Mouse (Mus musculus): ENCODE measurements around the gene Tctex1d2.
A peak's percentile ranks its signal among the peaks of the same experiment; 100 is the strongest.

Gene Tctex1d2

DNA sequence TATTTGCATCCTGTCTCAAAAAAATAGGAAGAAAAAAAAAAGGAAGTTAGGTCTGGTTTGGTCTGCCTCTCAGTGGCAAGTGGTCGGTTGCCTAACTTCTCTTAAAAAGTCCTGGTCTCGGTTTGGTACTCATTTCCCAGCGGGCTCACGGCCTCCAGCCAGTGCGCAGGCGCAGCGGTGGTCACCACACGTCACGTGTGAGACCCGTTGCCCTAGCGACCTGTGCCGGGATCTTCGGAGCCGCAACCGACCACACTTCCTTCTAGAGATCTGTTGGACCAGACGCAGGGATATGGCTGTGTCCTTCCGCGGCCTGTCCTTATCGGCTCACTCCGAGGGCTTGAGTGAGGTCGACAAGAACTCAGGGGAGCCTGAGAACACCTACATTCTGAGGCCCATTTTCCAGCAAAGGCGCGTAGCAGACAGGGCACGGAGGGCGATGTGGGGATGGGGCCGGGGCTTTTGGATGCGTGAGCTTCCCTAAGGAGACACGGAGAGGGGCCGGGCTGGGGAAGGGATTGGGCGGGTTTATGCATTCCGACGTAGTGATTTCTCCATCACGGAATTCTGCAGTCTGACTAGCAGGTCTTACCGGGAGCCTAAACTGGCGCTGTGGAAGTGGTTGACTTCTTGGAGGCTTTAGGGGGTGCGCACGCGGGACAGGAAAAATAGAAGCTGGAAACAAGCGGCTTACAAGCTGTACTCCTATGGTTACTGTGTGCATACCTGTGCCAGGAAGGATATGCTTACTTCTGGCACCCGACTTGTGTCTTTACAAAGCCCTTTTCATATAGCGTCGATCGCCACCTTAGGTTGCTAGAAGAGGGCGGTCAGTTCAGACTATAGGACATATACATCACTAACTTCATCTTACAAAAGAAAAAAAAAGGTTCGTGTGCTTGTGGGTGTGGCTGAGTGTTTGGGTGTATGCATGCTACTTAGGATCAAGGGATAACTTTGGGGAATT, at the start of gene Tctex1d2:
Tctex1d2 (plus strand) TSS at position 186 of the 967 bp plus-strand sequence.
- peak; percentile 88 for DNase-seq (ENCODE audit: low read depth, low spot score)

DNA sequence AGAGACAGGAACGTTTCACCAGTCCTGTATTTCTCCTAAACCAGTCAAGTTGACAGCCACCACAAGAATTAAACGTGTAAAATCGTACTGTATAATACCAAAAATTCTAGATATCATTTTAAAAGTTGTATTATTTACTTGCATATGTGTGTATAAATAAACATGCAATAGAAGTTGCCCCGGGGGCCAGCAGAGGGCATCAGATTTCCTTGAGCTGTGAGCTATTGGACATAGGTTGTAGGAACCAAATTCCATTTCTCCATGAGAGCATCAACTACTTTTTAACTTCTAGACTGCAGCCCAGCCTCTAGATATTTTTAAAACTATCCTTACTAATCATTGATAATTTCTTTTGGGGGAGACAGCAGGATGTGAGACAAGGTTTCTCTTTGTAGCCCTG, 48.2 kb upstream of the Tctex1d2 start:
- no peak for DNase-seq (ENCODE audit: low read depth, low spot score)

DNA sequence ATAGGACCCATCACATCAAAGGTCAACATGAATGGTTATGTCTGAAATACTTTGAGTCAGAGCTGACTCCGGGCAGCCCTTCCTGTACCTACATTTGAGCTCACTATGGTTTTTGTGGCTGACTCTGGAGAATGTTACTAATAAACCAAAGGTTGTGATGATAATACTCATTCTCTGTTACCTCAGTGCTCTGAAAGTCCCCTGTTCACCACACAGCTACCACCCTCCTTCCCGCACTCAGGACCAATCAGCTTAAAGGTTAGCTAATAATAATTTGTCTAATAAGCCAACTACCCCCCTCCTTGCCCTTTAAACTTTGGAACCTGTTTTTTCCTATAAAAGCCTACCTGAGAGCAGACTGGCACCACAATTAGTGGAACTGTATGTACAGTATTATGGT, 39.9 kb upstream of the Tctex1d2 start:
- DNase-seq (ENCODE audit: low read depth, low spot score): no peak

DNA sequence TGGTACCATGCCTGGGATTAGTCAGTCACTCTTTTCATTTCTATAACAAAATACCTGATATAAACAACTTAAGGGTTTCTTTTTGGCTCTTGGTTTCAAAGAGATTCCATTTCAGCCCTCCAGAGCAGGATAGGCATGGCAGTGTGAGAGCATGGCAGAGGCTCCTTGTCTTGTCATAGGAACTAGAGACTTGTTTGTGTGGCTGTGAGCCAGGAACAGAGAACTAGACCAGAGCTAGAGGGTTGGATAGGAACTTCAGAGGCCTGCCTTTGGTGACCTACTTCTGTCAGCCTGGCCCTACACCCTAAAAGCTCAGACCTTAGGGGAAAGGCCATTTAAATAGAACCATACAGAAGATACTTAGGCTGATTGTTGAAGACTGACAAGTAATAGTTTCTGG, 36.6 kb upstream of the Tctex1d2 start:
- DNase-seq (ENCODE audit: low read depth, low spot score): no peak

DNA sequence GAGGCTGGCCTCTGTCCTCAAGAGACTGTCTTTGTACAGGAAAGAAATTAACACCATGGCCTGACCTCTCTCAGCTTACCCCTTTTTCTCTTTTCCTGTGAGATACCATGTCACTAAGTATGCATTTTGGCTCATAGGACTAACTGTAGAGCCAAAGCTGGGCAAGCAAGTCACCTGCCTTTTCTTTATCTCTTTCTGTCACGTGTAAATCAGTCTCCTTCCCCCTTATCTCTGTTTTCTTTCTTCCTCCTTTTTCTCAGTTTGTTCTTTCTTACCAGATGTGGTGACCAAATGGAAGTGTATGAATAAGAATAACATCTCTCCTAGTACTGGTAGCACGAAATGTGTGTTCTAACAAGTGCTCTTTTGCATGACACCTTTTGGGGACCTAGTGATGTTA, 34.6 kb upstream of the Tctex1d2 start:
- no peak for DNase-seq (ENCODE audit: low read depth, low spot score)

DNA sequence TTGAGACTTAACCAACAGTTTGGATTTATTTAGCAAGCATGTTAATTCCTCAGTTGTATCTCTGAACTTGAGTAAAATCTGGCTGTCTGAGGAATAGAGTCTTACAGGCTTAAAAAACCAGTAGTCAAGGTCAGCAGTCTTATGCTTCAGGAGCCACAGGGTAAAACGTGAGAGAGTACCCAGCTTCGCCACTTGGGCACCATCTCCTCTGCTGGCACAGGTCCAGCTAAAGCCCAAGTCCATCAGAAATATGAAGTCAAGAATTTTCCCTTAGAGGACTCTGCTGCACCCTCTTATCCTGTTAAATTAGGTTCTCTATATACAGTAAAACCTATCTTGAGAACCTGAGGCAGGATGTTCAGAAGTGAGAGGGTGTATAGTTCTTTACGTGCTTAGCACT, 32.7 kb upstream of the Tctex1d2 start:
- DNase-seq (ENCODE audit: low read depth, low spot score): no peak

DNA sequence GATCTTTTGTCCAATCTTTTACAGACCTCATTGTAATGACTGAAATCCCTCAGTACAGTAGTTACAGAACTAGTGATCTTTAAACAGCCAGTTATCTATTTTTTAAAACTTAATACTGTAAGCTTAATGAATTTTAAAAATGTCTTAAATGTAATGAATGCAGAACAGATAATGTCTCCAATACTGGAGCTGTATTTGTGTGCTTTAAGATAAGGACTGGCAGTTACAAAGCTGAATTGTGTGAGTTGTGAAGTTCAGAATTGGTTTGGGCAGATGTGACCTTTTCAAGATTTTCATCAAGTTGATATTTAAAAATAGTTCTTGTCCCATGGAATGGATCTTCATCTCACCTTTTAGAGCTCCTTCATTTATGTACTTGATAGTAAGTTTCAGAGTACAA, 30.5 kb upstream of the Tctex1d2 start:
- DNase-seq (ENCODE audit: low read depth, low spot score): no peak

DNA sequence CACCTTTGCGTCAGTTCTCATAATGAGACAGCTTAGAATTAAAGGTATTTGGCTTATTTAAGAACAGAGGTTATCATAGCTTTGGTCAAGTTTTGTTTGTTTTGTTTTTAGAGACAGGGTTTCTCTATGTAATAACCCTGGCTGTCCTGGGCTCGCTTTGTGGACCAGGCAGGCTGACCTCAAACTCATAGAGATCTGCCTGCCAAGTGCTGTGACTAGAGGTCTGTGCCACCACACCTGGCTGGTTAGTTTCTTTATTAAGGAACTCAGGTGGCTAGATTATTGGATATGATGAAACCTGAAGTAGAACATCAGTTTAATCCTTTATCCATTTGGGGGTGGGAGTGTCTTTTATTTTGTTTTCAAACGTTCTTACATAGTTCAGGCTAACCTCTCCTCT, 29.7 kb upstream of the Tctex1d2 start:
- DNase-seq (ENCODE audit: low read depth, low spot score): no peak

DNA sequence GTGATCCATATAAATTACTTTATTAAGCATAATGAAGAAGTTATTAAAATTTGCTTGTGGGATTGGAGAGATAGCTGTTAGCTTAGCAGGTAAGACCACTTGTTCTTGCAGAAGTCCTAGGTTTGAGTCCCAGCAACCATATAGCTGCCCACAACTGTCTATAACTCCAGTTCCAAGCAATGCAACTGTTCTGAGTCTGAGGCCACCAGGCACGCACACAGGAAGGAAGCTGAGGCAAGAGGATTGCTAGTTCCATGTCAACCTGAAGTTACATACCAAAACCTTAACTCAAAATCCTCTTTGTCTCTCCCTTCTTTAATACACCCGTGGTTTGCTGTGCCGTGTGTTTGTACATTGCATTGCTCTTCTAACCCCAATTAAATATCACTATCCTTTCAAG, 28.6 kb upstream of the Tctex1d2 start:
- no peak for DNase-seq (ENCODE audit: low read depth, low spot score)

DNA sequence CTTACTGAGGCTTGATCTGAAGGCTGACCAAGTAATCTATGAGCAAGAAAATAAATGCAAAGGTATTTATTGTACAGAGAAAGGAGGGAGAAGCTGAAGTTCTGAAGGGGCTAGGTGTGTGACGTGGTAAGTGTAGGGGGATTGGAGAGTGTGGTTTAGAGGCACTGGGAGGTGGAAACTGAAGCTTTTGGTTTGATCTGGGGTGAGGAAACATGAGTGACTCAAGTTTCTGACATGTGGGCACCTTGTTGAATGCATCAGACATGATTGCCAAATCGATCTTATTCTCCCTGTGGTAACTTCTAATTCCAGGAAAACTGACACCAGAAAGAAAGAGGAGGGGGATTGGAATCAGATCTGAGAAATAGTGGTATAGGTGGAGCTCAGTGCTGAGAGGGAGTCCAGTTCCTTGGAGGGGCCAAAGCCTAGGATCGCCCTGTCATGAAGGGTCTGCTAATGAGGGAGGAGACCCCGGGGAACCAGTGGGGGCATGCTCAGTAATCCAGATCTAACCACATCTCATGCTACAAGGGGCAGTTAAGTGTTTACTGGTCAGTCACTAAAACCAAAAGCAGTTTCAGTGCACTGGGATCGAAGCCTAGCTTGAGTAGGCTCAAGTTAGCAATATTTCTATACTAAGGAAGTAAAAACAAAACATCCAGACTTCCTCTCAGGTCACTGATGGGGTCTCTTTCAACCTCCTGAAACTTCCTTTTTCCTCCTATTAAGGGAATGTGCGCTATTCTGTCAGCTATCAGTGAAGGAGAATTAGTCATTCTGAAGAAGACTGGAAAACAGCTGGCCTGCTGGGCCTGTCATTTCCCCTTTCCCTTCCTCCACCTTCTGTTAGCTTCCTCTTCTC, 23.6 kb upstream of the Tctex1d2 start:
- no peak for DNase-seq (ENCODE audit: low read depth, low spot score)

DNA sequence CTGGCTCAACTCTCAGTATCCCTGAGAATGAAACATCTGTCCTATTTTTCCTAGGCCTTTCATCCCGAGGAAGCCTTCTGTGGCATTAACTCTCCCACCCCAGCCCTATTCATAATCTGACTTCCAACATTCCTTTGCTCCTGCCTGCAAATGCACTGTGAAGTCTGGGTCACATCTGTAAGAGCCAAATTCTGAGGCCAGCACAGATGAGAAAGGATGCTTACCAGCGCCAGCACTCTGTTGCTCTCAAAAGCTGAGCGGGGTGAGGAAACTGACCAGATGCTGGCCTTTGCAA, 23.0 kb upstream of the Tctex1d2 start:
- DNase-seq (ENCODE audit: low read depth, low spot score): no peak

DNA sequence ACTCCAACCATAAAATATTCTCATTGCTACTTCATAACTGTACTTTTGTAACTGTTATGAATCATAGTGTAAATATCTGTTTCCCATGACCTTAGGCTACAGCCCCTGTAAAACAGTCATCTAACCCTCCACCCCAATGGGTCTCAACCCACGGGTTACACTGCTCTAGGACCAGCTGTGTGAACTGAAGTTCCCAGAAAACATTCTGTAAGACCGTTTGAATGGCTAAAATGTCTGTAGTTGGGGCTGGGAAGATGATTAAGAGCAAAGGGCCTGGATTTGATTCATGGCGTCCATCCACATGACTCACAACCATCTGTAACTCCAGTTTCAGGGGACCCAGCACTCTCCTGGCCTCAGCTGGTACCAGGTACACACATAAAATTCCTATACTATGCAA, 21.3 kb upstream of the Tctex1d2 start:
- DNase-seq (ENCODE audit: low read depth, low spot score): no peak

DNA sequence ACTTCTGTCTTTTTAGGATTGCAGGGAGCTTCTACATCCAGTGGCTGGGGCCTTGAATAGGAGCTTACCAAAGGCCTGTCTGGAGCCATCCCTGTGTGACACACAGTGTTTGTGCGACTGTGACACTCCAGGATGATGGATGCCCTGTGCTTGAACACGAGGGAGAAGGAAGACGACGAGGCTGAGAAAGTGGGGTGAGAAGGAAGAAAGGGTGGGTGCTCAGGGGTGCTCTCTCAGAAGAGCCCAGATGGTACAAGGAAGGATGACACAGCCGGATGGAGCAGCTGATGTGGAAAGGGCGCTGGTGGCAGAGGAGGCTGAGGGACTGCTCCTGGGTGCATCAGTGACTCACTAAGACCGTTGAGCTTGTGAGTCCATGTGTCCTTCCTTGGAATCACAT, 19.2 kb upstream of the Tctex1d2 start, which contains the start of gene Tm4sf19:
Tm4sf19 (plus strand) TSS at position 240 of the 400 bp plus-strand sequence.
- no peak for DNase-seq (ENCODE audit: low read depth, low spot score)

DNA sequence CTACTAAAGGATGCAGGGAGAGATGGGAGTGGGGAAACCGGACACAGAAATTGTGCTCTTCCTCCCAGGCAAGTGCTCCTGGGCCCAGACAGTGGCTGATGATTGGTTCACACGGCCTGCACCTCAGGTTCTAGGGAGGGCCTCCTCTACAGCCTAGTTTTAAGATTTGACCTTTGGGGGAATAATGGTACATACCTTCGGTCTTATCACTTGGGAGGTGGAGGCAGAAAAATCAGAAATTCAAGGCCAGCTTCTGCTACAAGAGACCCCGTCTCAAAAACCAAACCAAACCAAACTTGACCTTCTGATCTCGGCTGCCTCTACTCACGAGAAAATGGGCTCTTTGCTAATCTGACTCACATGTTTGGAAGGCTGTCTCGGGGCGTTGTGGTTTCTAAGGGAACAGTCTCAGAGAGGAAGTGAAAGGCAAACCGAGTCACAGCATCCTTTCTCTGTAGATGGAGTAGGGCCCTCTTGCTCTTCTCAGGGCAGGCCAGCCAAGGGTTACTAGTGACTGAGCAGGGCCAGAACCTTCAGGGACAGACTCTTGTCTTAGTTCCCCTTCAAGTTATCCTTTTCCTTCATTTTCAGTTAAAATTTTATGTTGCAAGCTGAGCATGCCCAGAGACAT, 18.1 kb upstream of the Tctex1d2 start:
- DNase-seq (ENCODE audit: low read depth, low spot score): no peak

DNA sequence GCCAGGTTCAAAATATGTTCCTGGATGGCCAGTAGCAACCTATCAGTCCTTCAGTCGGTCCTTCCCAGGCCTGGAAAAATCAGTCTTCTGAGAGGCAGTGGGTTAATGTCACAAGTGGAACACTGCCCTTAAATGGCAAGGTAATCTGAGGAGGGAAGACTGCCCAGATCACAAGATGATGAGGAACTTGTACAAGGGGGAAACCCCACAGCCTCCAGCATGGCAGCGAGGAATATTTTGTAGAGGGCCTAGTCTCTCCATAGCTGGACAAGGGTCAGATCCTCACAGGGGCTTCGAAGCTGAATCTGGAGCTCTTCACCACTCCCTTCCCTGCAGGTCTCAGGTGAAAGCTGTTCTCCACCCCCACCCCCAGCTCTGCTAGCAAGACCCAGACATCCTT, 16.7 kb upstream of the Tctex1d2 start:
- DNase-seq (ENCODE audit: low read depth, low spot score): no peak

DNA sequence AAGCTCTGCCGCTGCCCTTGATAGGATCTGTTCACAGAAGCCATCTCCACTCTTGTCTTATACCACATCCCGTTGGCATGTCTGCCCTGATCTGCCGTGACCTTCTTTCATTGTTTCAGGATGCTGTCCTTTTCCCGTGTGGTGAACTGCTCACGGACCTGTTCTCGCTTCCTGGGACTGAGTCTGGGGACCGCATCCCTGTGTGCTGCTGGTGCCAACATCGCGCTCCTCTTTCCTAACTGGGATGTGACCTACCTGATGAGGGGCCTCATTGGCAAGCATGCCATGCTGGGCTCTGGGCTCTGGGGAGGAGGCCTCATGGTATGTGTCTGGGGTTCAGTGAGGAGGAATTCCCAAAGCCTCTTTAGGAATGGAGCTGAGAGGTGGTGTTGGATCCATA, 13.8 kb upstream of the Tctex1d2 start:
- no peak for DNase-seq (ENCODE audit: low read depth, low spot score)

DNA sequence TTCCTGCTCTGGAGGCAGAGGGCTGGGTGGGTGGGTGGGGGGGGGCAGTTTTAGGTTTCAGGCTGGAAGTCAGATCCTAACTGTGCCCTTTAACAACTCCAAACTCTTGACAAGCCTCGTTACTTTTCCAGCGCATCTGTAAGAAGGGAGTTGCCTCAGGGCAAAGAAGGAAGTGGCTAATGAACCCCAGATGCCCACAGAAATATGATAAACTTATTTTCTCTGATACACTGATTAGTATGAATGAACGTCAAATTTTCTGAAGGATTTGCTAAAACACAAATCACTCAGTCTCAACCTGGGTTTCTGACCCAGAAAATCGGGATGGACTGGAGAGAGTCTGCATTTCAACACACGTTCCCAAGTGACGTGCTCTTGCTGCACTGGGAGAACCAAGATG, 12.8 kb upstream of the Tctex1d2 start:
- DNase-seq (ENCODE audit: low read depth, low spot score): no peak

DNA sequence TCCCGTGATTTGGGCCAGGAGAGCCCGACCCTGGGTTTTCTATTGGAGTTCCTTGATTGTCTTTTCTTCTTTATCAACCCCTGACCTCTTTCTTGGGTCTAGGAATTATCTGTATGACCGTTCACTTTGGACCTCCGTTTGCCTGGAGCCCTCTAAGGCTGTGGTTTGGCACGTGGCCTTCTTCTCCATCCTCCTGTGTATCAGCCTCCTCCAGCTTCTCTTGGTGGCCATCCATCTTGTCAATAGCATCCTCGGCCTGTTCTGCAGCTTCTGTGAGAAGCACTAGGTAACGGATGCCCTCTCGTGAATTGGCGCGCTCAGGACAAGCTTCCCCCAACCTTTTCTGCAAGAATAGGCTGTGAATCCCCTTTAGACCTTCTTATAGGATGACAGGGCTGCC, 11.8 kb upstream of the Tctex1d2 start:
- no peak for DNase-seq (ENCODE audit: low read depth, low spot score)

DNA sequence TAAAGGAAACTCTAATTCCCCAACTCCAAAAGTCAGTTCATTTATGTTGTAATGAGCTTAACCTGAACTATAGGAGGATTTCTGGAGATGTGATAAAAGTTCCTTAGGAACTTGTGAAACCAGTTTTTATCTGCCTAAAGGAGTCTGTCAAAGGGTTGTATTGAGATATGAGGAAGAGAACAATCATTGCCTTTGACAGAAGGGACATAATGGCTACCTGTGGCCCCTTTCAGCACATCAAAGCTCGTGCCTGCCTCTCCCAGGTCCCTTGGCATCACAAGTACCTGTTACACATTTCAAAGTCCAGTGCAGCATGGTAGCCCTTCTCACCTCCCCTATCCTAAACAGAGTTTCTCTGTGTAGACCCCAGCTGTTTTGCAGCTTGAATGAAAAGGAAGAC, 2.0 kb upstream of the Tctex1d2 start:
- DNase-seq (ENCODE audit: low read depth, low spot score): no peak

DNA sequence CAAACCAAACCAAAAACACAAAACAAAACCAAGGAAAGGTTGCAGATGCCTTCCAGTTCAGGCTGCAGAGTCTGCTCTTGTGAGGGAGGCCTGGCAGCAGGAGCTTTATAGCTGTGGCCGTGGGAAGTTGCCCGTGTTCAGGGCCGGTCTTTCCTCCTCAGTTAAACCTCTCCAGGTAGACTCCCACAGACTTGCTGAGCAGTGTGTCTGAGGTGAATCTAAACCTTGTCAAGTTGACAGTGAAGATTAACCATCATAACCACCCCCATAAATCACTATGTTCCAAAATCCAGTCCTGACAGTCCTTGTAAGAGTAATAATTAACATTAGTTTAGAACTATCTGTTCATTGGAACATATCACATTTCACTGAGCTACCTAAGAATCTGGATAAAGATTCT, 8.0 kb downstream of the Tctex1d2 start:
- DNase-seq (ENCODE audit: low read depth, low spot score): no peak

DNA sequence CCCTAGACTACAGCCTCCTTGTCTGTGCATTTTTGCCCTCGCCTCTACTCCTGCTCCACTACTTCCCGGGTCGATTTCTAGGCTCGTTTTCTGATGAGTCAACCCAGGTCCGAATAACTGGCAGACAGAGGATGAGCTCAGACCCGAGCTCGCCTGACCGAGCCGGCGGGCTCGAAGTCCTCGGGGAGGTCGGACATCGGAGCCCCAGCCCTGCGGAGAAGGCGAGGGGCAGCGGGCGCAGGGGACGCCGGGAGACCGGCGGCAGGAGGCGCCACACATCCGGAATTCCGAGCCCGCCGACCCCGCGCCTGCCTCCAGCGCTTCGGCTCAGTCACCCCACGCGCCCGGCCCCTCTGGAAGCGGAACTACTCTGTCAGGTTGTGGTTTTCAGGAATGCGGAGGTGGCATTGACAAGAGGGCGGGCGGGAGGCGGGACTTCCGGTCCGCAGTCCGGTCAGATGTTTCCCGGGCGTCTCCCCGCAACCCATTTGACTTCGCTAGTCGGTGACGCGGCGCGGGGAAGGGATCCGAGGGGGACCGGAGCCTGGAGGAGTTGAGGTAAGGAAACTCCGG, 11.1 kb downstream of the Tctex1d2 start, which contains the start of gene Pcyt1a:
Pcyt1a (plus strand) TSS at position 448 of the 573 bp plus-strand sequence.
- peak; percentile 87 for DNase-seq (ENCODE audit: low read depth, low spot score)

DNA sequence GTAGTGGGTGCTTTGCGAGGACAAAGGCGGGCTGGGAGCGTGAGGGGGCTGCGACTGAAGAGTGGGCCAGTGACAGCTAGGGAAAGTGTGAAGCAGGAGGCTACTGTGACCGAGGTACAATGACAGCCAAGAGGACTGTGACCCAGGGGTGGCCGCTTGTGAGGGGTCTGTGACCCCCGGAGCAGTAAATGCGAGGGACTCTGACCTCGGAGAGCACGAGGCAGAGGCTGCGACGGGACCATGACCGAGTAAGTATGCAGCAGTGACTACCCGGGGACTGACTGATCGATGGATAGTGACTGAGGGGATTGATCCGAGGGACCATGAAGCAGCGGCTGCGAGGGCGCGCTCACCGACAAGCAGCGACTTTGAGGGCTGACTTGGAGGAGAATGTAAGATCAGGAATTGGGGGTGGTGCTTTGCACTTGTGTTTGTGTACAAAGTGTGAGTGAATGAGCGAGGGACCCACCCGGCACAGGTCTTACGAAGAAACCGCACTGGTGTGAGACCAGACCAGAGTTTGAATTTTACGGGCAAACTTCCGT, 11.6 kb downstream of the Tctex1d2 start:
- DNase-seq (ENCODE audit: low read depth, low spot score): no peak
